Mouse (Mus musculus) liver, embryonic 11.5 days (tissue): Measurements from ENCODE around the gene Afg1l. TPM values are rescaled to one million over a fixed set of nuclear protein-coding genes. Genes with fewer than 3 reads are reported as not detected.
A peak's percentile ranks its signal among the peaks of the same experiment; 100 is the strongest.

Experiments
- ATAC-seq: fragments of 200-750 bp; cut with Nextera tagmentation; replicated peaks from 2 replicates; pipeline ENCODE4 v1.8.0; 2017; ENCODE audit warnings: moderate number of reproducible peaks, mild to moderate bottlenecking, moderate TSS enrichment, moderate library complexity; ENCODE audit not compliant: low FRiP score
- DNase-seq: peaks from one replicate; pipeline ENCODE4 v3.0.0-alpha.2; 2017; ENCODE audit warnings: low spot score
- H3K27ac ChIP-seq: fragments of 300-500 bp; sonication (generic); 2 replicates; pipeline ENCODE4 v1.5.1; 2014; ENCODE audit warnings: mild to moderate bottlenecking, low read depth, low read length, control low read depth
- H3K27me3 ChIP-seq: fragments of 300-500 bp; sonication (generic); replicated peaks from 2 replicates; pipeline ENCODE4 v1.6.1; 2014; ENCODE audit warnings: low read length, mixed read lengths; ENCODE audit not compliant: control insufficient read depth, insufficient read depth
- H3K36me3 ChIP-seq: fragments of 300-500 bp; sonication (generic); 2 replicates; pipeline ENCODE4 v1.6.1; 2014; ENCODE audit warnings: mild to moderate bottlenecking, low read length, moderate library complexity, mixed read lengths; ENCODE audit not compliant: control insufficient read depth, insufficient read depth
- H3K4me1 ChIP-seq: fragments of 300-500 bp; sonication (generic); replicated peaks from 2 replicates; pipeline ENCODE4 v1.6.1; 2014; ENCODE audit warnings: low read length, mixed read lengths; ENCODE audit not compliant: control insufficient read depth, insufficient read depth
- H3K4me2 ChIP-seq: fragments of 300-500 bp; sonication (generic); 2 replicates; pipeline ENCODE4 v1.6.1; 2014; ENCODE audit warnings: mild to moderate bottlenecking, control low read depth, moderate library complexity
- H3K4me3 ChIP-seq: fragments of 300-500 bp; sonication (generic); 2 replicates; pipeline ENCODE4 v1.5.1; 2014; ENCODE audit warnings: low read depth, low read length, control low read depth
- H3K9ac ChIP-seq: fragments of 300-500 bp; sonication (generic); 2 replicates; pipeline ENCODE4 v1.6.1; 2014; ENCODE audit warnings: low read depth, low read length, control low read depth
- H3K9me3 ChIP-seq: fragments of 300-500 bp; sonication (generic); 2 replicates; pipeline ENCODE4 v1.6.1; 2016; ENCODE audit warnings: low read length, inconsistent platforms, mixed read lengths; ENCODE audit not compliant: control insufficient read depth
- WGBS: fragments of 180-500 bp; shearing (Covaris S2); extraction: QIAGEN DNeasy Blood & Tissue Kit; methylation state at CpG from one replicate; pipeline ENCODE4 v1.1.7; 2014; 5-methylcytosine and 5-hydroxymethylcytosine counted together
- polyA plus RNA-seq: library from polyadenylated mRNA; unstranded; fragments of >200 nt; fragmentation: Nextera tagmentation; extraction: Ambion mirVana; gene quantifications from 2 replicates; pipeline ENCODE4 v1.2.1, GENCODE M21; 2014

Afg1l gene
- polyA plus RNA-seq, 1 experiment from 2014 or later: 5.0 TPM

DNA sequence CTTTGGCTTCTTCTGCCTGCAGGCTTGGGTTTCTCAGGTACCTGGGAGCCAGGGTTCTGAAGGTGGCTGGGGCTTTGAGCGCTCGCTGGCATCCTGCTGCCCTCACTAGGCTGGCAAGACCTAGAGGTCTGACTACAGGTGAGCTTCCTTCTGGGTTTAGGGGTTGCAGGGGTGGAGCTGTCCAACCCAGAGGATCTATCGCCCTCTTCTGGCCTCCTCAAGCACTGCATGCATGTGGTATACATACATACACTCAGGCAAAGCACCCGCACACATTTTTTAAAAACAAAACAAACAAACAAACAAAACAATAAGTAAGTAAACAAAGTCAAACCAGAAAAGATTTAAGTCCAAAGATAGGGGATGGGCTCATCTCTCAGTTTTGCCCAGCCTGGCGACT lies 187.0 kb downstream of the Afg1l start:
- WGBS: 53% methylated on average over 5 of the region's 5 CpGs
- DNase-seq: peak; percentile 55
- ATAC-seq: no peak
- H3K9me3 ChIP-seq: peaks cover 2% of the 10 kb centered on the region; the same call in 1 of the 2 replicates
- no peak overlapping the region for H3K4me3 ChIP-seq
- H3K27me3 ChIP-seq: no peaks in the 10 kb centered on the region
- H3K27ac ChIP-seq: no peak overlapping the region
- H3K36me3 ChIP-seq: no peaks in the 10 kb centered on the region
- no peak overlapping the region for H3K4me2 ChIP-seq
- no peak overlapping the region for H3K9ac ChIP-seq
- H3K4me1 ChIP-seq: peaks cover 3% of the 10 kb centered on the region; the same call in 1 of the 2 replicates

DNA sequence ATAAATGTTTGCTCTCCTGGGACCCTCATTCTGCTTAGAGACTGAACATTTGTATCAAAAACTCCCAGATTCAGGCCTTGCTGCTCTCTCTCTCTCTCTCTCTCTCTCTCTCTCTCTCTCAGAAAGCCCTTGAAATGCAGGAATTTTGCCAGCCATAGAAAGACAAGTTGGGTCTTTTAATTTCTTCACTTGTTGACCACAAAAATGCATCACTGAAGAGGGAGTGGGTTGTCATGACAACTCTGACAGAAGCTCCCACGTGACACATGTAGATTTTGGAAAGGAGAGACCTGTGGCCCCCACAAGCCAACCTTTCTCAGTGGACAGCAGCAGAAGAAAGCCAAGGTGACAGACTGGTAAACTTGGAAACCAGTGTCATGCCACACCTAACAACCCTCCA lies 190.7 kb downstream of the Afg1l start:
- Histone ChIP-seq H3K4me2 (no peak overlapping the region), H3K27me3 (no peaks in the 10 kb centered on the region), H3K27ac (no peak overlapping the region), H3K36me3 (no peaks in the 10 kb centered on the region), H3K4me1 (no peaks in the 10 kb centered on the region), H3K4me3 (no peak overlapping the region), H3K9me3 (peaks cover 4% of the 10 kb centered on the region; the same call in 1 of the 2 replicates), H3K9ac (no peak overlapping the region)
- DNase-seq (no peak), ATAC-seq (no peak)
- WGBS: 62% methylated on average over 1 of the region's 1 CpGs

DNA sequence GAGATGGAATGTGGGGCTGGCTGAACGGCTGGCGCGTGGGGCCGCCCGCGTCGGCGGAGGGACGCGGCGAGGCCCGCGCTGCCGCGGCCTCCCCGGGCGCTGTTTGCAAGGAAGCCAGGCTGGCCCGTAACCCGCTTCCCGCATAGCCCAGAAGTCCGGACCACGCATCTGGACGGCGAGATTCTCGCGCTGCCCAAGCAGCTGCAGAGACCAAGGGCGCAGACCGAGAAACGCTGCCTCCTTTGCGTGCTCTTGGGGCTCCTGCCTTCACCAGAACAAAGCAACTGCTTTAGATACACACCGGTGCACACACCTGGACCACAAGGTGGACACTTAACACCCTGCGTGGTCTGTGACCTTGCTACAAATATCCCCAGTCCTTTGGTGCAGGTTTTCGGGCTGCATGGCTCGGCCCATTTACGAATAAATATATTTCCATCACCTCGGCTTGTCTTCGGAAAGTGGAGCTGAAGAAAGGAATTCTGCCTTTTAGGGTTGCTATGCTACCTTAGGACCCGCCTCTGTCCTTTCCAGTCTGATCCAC lies 200.0 kb downstream of the Afg1l start:
- WGBS: 3% methylated on average over 38 of the region's 38 CpGs
- no peak for DNase-seq

DNA sequence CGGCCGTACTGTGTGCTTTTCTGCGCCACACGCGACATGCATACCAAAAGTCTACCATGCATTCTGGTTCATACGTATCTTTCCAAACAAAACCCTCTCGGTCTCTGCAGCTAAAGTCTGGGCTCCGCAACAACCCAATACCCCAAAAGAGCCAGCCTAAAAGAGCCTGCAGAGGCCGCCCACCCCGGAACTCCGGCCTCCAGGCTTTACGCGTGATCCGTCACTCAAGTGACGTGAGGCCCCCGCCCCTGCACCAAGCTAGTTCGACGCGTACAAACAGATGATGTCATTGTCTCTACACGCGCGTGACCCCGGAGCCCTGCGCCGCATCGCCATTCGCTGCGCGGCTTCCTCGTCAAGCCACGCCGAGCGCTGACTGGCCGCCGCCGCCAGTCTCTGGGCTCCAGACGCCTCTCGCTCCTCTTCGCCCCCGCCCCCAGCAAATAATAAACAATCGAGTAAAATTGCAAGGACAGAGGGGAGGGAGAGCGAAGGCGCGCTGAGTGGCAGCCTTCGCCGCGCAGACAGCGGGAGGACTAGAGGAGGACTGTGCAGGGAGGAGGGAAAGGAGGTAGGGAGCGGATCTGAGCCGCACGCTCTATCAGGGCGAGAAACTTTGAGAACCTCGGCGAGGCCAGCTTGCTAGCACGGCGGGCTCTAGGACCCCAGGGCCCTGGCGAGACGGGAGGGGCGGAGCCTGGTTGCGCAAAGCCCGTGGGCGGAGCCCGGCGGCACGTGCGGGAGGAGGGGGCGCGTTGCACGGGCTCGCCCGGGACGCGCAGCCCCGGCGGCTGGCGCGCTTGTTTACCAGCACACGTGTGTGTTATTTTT lies 200.7 kb downstream of the Afg1l start:
- Histone ChIP-seq H3K4me1 (peaks cover 21% of the 10 kb centered on the region), H3K27me3 (no peaks in the 10 kb centered on the region), H3K9ac (peak overlapping the region; percentile 97), H3K9me3 (no peaks in the 10 kb centered on the region), H3K27ac (peak overlapping the region; percentile 85), H3K4me2 (peak overlapping the region; percentile 100), H3K36me3 (no peaks in the 10 kb centered on the region), H3K4me3 (peak overlapping the region; percentile 95)
- WGBS: under 1% methylated on average over 78 of the region's 78 CpGs
- ATAC-seq: peak; percentile 83
- peak; percentile 95 for DNase-seq

More for the DNA sequence above, 200.0 kb downstream of the Afg1l start:
- Histone ChIP-seq H3K36me3 (no peaks in the 10 kb centered on the region), H3K9me3 (no peaks in the 10 kb centered on the region), H3K27me3 (no peaks in the 10 kb centered on the region), H3K4me3 (peak overlapping the region; percentile 95), H3K9ac (peak overlapping the region; percentile 73), H3K27ac (peak overlapping the region; percentile 19; the same call in 1 of the 2 replicates), H3K4me2 (peak overlapping the region; percentile 100), H3K4me1 (peaks cover 14% of the 10 kb centered on the region)
- no peak for ATAC-seq

DNA sequence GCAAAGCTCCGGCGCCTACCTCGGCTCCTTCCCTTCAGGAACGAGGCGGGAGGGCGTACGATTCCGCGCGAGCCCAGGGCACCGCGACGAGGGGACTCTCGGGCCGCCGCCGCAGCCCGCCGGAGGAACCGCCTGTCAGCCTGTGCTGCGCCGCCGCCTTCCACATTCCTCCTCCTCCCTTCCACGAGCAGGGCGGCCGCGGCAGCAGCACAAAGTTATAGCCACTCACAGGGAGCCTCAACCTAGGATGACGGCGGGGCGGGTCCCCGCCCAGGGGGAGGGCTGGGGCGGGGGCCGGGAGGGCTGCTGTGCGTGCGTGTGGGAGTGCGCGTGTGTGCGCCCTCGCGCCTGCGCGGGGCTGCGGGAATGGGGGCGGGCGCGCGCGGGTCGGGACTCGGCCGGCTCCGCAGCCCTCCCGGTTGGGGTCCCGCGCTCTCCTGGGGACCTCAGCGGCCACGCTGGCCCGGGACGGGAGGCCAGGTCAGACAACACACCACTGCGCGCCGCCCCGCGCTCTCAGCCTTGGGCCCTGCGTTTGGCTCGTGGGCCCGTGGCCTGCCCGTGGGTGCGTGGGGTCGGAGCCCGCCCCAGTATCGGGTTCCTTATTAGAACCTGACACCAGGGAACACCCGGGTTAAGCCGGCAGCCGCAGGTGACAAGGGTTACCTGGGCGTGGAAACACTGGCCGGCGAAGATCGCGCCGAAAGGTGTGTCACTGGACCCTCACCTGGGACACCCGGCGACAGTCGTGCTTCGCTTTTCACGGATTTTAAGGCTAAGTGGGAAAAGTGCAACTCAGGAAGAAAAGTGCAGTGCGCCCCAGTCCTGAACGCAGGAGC lies 201.6 kb downstream of the Afg1l start, which contains the start of gene Foxo3:
Gene Foxo3, minus strand, starts transcription at position 249 of the 839 bp plus-strand sequence.
- Histone ChIP-seq H3K27me3 (no peaks in the 10 kb centered on the region), H3K27ac (peak within 1 kb of the TSS; percentile 85), H3K4me2 (peak within 1 kb of the TSS; percentile 100), H3K9ac (peak within 1 kb of the TSS; percentile 97), H3K36me3 (no peaks in the 10 kb centered on the region), H3K9me3 (no peaks in the 10 kb centered on the region), H3K4me1 (peaks cover 29% of the 10 kb centered on the region), H3K4me3 (peak within 1 kb of the TSS; percentile 95)
- WGBS: under 1% methylated on average over 83 of the region's 88 CpGs
- DNase-seq (peak; percentile 90), ATAC-seq (peak; percentile 76)

DNA sequence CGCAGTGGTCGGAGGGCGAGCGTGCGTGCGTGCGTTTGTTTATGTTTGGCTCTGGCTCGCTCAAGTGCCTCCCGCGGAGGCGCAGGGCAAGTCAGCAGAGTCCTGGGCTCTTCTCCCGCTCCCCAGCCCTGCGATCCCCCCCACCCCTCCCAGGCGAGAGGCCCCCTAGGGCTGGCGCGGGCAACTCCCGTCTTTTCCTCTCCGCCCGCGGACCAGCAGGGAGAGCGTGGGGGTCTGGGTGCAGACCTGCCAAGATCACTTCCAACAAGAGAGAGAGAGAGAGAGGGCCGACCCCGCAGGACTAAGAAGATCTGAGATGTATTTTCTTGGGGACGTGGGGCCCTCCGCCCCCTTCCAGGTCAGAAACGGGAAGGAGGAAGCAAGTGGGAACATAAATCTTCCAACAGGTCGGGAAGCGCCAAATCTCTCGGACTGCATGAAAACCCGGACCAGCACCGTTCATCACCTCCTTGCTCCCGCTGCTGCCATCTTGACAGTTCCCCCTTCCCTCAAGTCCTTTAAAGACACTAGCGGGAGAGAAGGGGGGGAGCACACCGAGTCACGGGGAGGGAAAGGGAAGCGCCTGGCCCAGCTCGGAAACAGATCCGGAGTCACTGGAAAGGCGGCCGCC lies 202.4 kb downstream of the Afg1l start:
- H3K4me3 ChIP-seq: peak overlapping the region; percentile 95
- no peaks in the 10 kb centered on the region for H3K36me3 ChIP-seq
- H3K9me3 ChIP-seq: no peaks in the 10 kb centered on the region
- peak overlapping the region; percentile 97 for H3K9ac ChIP-seq
- no peaks in the 10 kb centered on the region for H3K27me3 ChIP-seq
- H3K4me1 ChIP-seq: peaks cover 37% of the 10 kb centered on the region
- WGBS: under 1% methylated on average over 40 of the region's 40 CpGs
- ATAC-seq (no peak), DNase-seq (no peak)
- peak overlapping the region; percentile 85 for H3K27ac ChIP-seq
- H3K4me2 ChIP-seq: peak overlapping the region; percentile 100

DNA sequence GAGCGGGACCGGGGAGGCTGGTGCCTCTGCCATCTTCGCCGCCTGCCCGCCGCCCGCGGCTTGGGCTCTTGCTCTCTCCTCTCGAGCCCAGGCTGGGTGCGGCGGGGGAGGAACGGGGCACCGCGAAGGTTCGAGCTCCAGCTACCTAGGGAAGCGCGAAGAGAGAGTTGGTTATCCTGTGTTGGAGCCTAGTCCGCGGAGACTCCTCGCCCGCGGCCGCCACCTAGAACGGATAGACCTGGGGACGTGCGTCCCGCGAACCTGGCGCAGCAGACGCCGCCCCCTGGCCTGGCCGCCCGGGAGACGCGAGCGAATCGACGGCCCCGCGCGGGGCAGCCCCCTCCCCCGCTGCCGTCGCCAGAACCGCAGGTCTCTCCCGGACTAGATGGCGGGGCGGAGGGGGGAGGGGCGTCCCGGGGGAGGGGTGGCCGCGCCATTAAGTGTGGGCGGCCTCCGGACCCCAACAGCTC lies 202.9 kb downstream of the Afg1l start:
- WGBS: under 1% methylated on average over 34 of the region's 54 CpGs
- Histone ChIP-seq H3K4me1 (peaks cover 41% of the 10 kb centered on the region), H3K9me3 (no peaks in the 10 kb centered on the region), H3K27me3 (no peaks in the 10 kb centered on the region), H3K36me3 (no peaks in the 10 kb centered on the region), H3K4me2 (peak overlapping the region; percentile 100), H3K27ac (peak overlapping the region; percentile 85), H3K9ac (peak overlapping the region; percentile 97), H3K4me3 (peak overlapping the region; percentile 95)
- no peak for ATAC-seq
- DNase-seq: peak; percentile 78
